Mouse (Mus musculus): ENCODE measurements around the gene Rad51b.

- TF ChIP-seq CTCF (IDR thresholded peaks at IDR 0.05; ENCODE audit: low read depth, low read length) (peak; percentile 26; the same call in 1 of the 2 replicates), TAL1 (conservative IDR thresholded peaks at IDR 0.05; ENCODE audit: low read depth, low read length) (no peak), GATA1 (IDR thresholded peaks at IDR 0.05; ENCODE audit: borderline replicate concordance, low read length) (no peak), POLR2AphosphoS5 (IDR thresholded peaks at IDR 0.05; ENCODE audit: insufficient replicate concordance, low read depth, low read length) (no peak), GATA2 (IDR thresholded peaks at IDR 0.05; ENCODE audit: borderline replicate concordance, low read depth, low read length) (no peak)
Observed at GRCm38 (mm10) chr12:79358613-79359218, 61.6 kb downstream of the Rad51b start.
